Mouse (Mus musculus) kidney, embryonic 16.5 days (tissue): ENCODE data around the gene Mark2. TPM values are rescaled to one million over a fixed set of nuclear protein-coding genes. Genes with fewer than 3 reads are reported as not detected.

Experiments
- ATAC-seq: fragments of 200-750 bp; cut with Nextera tagmentation; 2 replicates; pipeline ENCODE4 v1.8.0; 2017; ENCODE audit warnings: moderate TSS enrichment; ENCODE audit not compliant: low FRiP score, low TSS enrichment
- H3K27ac ChIP-seq: fragments of 300-500 bp; sonication (generic); 2 replicates; pipeline ENCODE4 v1.5.1; 2014; ENCODE audit warnings: low read length
- H3K27me3 ChIP-seq: fragments of 300-500 bp; sonication (generic); 2 replicates; pipeline ENCODE4 v1.6.1; 2014; ENCODE audit warnings: low read length, control low read depth, mixed read lengths; ENCODE audit not compliant: insufficient read depth
- H3K36me3 ChIP-seq: fragments of 300-500 bp; sonication (generic); 2 replicates; pipeline ENCODE4 v1.6.1; 2014; ENCODE audit warnings: low read length, control low read depth, mixed read lengths; ENCODE audit not compliant: insufficient read depth
- H3K4me1 ChIP-seq: fragments of 300-500 bp; sonication (generic); 2 replicates; pipeline ENCODE4 v1.6.1; 2014; ENCODE audit warnings: low read length, control low read depth, mixed read lengths; ENCODE audit not compliant: insufficient read depth
- H3K4me2 ChIP-seq: fragments of 300-500 bp; sonication (generic); replicated peaks from 2 replicates; pipeline ENCODE4 v1.6.1; 2014; ENCODE audit warnings: low read depth, low read length
- H3K4me3 ChIP-seq: fragments of 300-500 bp; sonication (generic); 2 replicates; pipeline ENCODE4 v1.5.1; 2014; ENCODE audit warnings: mild to moderate bottlenecking, low read length
- H3K9ac ChIP-seq: fragments of 300-500 bp; sonication (generic); replicated peaks from 2 replicates; pipeline ENCODE4 v1.6.1; 2014; ENCODE audit warnings: low read length
- H3K9me3 ChIP-seq: fragments of 300-500 bp; sonication (generic); 2 replicates; pipeline ENCODE4 v1.6.1; 2016; ENCODE audit warnings: low read length, control low read depth
- WGBS: fragments of 180-500 bp; shearing (Covaris S2); extraction: QIAGEN DNeasy Blood & Tissue Kit; methylation state at CpG from one replicate; pipeline ENCODE4 v1.1.7; 2014; 5-methylcytosine and 5-hydroxymethylcytosine counted together
- polyA plus RNA-seq: library from polyadenylated mRNA; unstranded; fragments of >200 nt; fragmentation: Nextera tagmentation; extraction: Ambion mirVana; gene quantifications from 2 replicates; pipeline ENCODE4 v1.2.1, GENCODE M21; 2015

Mark2 gene
- polyA plus RNA-seq, 1 experiment from 2014 or later, result 40.6 TPM

DNA sequence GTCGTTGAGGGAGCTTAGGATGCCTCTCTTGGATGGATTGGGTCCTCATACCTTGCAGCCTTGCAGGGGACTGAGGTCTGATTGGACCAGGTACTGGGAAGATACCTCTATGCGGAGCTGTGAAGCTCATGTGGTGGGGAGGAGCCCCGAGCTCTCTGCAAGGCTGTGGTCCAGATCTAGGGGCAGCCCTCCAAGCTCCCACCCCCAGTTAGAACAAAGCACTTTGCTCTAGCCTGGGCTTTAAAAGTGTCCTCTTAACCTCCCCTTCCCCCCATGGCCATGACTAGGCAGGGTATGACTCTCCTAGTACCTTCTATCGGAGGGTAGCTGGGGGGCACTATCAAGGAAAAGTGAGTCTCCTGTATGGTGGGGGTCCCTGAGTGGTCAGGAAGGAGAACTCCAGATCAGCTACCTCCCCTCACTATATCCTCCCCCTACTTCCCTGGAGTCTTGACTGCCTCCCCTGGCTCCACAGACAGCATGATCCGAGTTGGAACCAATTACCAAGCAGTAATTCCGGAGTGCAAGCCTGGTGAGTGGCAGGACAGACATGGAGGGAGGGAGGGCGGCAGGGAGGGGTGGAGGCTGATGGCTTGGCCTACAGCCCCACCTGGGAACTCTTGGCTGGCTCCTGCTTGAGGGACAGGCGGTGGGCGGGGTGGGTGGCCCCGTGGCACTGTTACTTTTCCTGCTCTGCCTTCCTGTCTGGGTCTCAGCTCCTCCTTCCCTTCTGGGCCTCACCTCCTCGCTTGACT is 72.2 kb downstream of the Mark2 start:
- no peak overlapping the region for H3K27ac ChIP-seq
- peak overlapping the region; percentile 96 for H3K4me2 ChIP-seq
- H3K36me3 ChIP-seq, result peaks cover 21% of the 10 kb centered on the region
- WGBS, result 11% methylated on average over 11 of the region's 11 CpGs
- peak overlapping the region; percentile 73 for H3K4me3 ChIP-seq
- no peaks in the 10 kb centered on the region for H3K27me3 ChIP-seq
- H3K9ac ChIP-seq, result peak overlapping the region; percentile 92
- ATAC-seq, result no peak
- no peaks in the 10 kb centered on the region for H3K9me3 ChIP-seq
- peaks cover 48% of the 10 kb centered on the region for H3K4me1 ChIP-seq

GRCm38 (mm10) chr19:7268722-7269090 is 73.0 kb downstream of the Mark2 start:
- Histone ChIP-seq H3K36me3 (peaks cover 15% of the 10 kb centered on the region), H3K9me3 (no peaks in the 10 kb centered on the region), H3K4me1 (peaks cover 49% of the 10 kb centered on the region), H3K4me3 (peak overlapping the region; percentile 73), H3K9ac (peak overlapping the region; percentile 92), H3K27ac (peak overlapping the region; percentile 86; the same call in 1 of the 2 replicates), H3K4me2 (peak overlapping the region; percentile 96), H3K27me3 (no peaks in the 10 kb centered on the region)
- peak; percentile 28; the same call in 1 of the 2 replicates for ATAC-seq
- under 1% methylated on average over 30 of the region's 30 CpGs for WGBS

DNA sequence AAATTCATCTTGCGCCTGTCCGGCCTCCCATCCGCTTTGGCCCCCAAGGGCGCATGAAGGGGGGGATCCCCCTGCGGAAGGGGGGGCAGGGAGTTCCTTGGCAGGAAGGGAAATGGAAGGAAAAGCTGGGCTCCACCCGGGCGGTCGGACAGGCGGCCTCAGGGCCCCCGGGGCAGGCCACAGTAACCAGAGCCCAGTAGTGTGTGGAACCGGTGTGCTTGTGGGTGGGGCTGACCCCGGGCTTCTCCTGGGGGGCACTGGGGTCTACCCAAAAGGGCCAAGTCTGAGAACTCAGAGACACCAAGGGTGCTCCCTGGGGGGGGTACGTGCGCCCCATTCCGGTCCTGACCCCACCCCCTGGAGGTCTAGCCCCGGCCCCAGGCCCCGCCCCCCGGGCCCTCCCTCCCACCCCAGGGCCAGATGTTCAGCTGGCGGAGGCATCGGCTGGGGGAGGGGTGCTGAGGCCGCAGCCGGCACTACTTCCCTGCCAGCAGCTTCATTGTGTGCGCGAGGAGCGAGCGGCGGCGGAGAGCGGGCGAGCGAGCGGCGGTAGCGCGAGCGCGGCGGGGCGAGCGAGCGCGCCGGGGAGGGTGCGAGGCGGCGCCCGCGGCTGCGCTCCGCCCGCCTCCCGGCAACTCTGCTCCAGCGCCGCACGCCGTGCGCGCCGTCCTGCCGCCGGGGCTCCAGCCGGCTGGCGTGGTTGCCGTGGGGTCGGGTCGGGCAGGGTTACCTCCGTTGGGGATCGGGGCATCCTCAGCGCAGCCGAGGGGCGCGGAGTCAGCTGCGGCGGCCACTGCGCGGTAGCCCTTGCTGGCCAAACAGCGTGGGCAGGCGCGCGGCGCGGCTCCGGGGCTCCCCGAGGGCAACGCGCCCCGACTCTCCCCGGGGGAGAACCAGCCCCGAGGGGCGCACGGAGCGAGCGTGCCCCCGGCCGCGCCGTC is 73.6 kb downstream of the Mark2 start:
- peaks cover 49% of the 10 kb centered on the region for H3K4me1 ChIP-seq
- no peaks in the 10 kb centered on the region for H3K27me3 ChIP-seq
- H3K27ac ChIP-seq, result peak overlapping the region; percentile 86
- H3K9ac ChIP-seq, result peak overlapping the region; percentile 92
- H3K4me3 ChIP-seq, result peak overlapping the region; percentile 73
- H3K9me3 ChIP-seq, result no peaks in the 10 kb centered on the region
- 1% methylated on average over 62 of the region's 97 CpGs for WGBS
- peak overlapping the region; percentile 96 for H3K4me2 ChIP-seq
- peaks cover 8% of the 10 kb centered on the region for H3K36me3 ChIP-seq
- peak; percentile 58; the same call in 1 of the 2 replicates for ATAC-seq

- Histone ChIP-seq H3K4me3 (peak within 1 kb of the TSS; percentile 73), H3K9me3 (no peaks in the 10 kb centered on the region), H3K4me2 (peak within 1 kb of the TSS; percentile 96), H3K36me3 (peaks cover 5% of the 10 kb centered on the region), H3K27me3 (no peaks in the 10 kb centered on the region), H3K9ac (peak within 1 kb of the TSS; percentile 92), H3K4me1 (peaks cover 49% of the 10 kb centered on the region), H3K27ac (peak within 1 kb of the TSS; percentile 86)
- 5% methylated on average over 27 of the region's 28 CpGs for WGBS
- peak; percentile 37 for ATAC-seq
Measured at GRCm38 (mm10) chr19:7267091-7267741, 74.4 kb downstream of the Mark2 start, which contains the start of gene Rcor2. Gene Rcor2, plus strand, starts transcription at chr19:7267325.

GRCm38 (mm10) chr19:7266421-7266831 is 75.2 kb downstream of the Mark2 start:
- H3K9ac ChIP-seq, result peak overlapping the region; percentile 38; the same call in 1 of the 2 replicates
- H3K4me1 ChIP-seq, result peaks cover 49% of the 10 kb centered on the region
- peaks cover 4% of the 10 kb centered on the region for H3K36me3 ChIP-seq
- no peaks in the 10 kb centered on the region for H3K9me3 ChIP-seq
- WGBS, result 49% methylated on average over 4 of the region's 4 CpGs
- ATAC-seq, result no peak
- H3K4me2 ChIP-seq, result no peak overlapping the region
- no peak overlapping the region for H3K4me3 ChIP-seq
- peak overlapping the region; percentile 86; the same call in 1 of the 2 replicates for H3K27ac ChIP-seq
- H3K27me3 ChIP-seq, result no peaks in the 10 kb centered on the region

DNA sequence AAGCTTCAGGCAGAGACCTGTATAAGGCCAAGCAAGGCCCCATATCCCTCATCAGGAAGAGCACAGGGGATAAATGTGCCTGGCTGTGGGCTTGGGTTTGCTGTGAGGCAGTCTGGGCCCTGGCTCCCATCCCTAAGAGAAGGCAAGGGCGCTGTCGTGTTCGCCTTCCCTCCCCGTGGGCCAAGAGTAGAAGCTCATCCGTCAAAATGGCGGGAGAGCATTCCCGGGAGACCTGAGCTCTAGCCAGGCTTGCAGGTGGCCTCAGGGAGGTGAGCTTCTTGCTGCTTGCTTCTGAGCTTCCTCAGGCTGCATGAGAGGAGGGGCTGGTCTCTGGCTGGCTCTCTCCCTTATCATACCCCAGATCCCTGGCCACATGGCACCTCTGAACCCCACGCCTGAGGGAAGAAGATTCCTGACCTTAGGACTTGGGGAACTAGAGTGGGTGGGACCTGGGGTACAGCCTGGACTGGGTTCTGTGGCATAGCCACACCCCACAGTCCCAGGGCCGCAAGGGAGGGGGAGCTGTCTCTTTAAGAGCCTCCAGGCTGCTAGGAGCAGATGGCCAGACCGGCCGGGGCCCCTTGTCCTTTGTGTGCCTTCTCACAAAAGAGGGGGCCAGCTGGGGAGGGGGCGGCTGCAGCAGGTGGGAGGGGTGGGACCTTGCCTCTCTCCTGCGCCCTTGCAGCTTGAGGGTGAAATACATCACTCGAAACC is 76.0 kb downstream of the Mark2 start:
- Histone ChIP-seq H3K4me2 (no peak overlapping the region), H3K36me3 (0 out of 2 replicates have a peak, but pooled peaks cover 3% of the 10 kb centered on the region), H3K4me3 (no peak overlapping the region), H3K4me1 (peaks cover 49% of the 10 kb centered on the region), H3K9ac (peak overlapping the region; percentile 51), H3K27ac (peak overlapping the region; percentile 34; the same call in 1 of the 2 replicates), H3K9me3 (no peaks in the 10 kb centered on the region), H3K27me3 (no peaks in the 10 kb centered on the region)
- 20% methylated on average over 13 of the region's 14 CpGs for WGBS
- no peak for ATAC-seq

GRCm38 (mm10) chr19:7264766-7265331 is 76.8 kb downstream of the Mark2 start:
- 34% methylated on average over 6 of the region's 6 CpGs for WGBS

DNA sequence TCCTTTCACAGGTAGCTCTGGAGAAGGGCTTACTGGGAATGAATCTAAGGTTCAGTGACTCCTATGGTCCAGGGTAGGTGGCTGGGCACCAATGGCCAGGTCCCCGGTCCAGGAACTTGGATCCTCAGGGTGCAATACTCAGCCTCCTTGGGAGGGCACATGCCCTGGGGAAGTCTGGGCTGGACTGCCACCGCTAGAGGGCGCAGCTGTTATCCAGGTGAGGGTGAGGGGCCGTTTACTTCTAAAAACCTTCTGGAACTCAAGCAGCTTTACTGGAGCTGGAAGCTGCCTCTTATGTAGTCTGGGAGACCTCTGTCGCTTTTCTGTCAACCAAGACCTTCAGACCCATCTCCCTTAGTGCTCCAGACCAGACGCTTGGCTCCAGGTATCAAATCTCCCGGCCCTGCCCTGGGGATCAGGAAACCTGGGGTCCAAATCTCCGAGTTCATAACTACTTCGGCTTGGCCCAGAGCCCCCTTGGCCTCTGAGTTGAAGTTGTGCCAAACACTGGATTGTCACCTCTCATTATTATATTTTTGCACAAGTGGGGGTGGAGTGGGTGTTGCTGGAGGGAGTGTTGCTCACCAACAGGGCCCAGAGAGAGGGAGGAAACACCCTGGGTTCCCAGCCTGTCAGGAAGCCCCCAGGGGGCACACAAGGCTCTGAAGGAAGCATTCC is 77.4 kb downstream of the Mark2 start:
- no peak for ATAC-seq
- no peak overlapping the region for H3K27ac ChIP-seq
- H3K36me3 ChIP-seq, result no peaks in the 10 kb centered on the region
- H3K9me3 ChIP-seq, result no peaks in the 10 kb centered on the region
- no peak overlapping the region for H3K4me2 ChIP-seq
- peaks cover 40% of the 10 kb centered on the region for H3K4me1 ChIP-seq
- 18% methylated on average over 9 of the region's 9 CpGs for WGBS
- no peaks in the 10 kb centered on the region for H3K27me3 ChIP-seq
- no peak overlapping the region for H3K4me3 ChIP-seq
- H3K9ac ChIP-seq, result 0 out of 2 replicates have a peak overlapping the region, but pooled peaks have one; percentile 27

More at GRCm38 (mm10) chr19:7264766-7265331, 76.8 kb downstream of the Mark2 start:
- H3K4me1 ChIP-seq, result peaks cover 47% of the 10 kb centered on the region
- H3K4me3 ChIP-seq, result no peak overlapping the region
- H3K27ac ChIP-seq, result 0 out of 2 replicates have a peak overlapping the region, but pooled peaks have one; percentile 13
- no peaks in the 10 kb centered on the region for H3K27me3 ChIP-seq
- ATAC-seq, result no peak
- no peaks in the 10 kb centered on the region for H3K36me3 ChIP-seq
- peak overlapping the region; percentile 51 for H3K9ac ChIP-seq
- no peaks in the 10 kb centered on the region for H3K9me3 ChIP-seq
- H3K4me2 ChIP-seq, result no peak overlapping the region
